Mouse (Mus musculus): ENCODE measurements around the gene Eif4a2.

Eif4a2 gene

DNA sequence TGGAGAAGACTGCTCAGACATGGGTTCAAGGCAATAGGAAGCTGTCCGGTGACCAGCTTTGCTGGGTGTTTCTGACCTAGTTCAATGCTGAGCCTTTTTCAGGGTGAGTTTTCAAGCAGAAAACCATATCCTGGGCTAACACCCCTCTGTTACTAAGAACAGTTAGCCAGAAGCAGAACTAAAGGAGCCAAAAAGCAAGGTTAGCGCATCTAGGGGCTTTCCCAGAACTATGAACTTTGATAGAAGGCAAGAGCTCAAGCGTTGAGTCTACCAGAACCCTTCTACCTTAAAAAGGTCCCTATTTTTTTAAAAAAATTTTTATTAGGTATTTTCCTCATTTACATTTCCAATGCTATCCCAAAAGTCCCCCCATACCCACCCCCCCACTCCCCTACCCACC is 33.7 kb downstream of the Eif4a2 start:
- DNase-seq (ENCODE audit: low spot score in 2 of 2): no peak

DNA sequence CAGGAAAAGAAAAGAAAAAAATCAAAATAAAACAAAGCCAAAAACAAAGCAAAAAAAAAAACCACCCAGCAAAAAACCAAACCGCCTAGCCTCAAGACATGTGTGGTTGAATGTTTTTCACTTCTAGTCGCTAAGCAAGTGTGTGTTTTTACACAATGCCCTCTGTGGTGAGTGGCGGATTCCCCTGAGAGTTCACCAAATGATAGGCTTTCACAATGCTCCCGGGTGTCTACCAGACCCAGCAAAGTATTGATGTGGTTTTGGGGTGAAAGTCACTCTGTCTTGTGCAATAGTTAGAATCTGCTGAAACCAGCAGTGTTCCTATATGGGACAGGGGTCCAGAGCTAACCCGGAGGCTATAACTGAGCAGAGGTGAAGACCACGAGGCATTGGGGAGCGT is 37.1 kb downstream of the Eif4a2 start:
- DNase-seq (ENCODE audit: low spot score in 2 of 2): no peak

DNA sequence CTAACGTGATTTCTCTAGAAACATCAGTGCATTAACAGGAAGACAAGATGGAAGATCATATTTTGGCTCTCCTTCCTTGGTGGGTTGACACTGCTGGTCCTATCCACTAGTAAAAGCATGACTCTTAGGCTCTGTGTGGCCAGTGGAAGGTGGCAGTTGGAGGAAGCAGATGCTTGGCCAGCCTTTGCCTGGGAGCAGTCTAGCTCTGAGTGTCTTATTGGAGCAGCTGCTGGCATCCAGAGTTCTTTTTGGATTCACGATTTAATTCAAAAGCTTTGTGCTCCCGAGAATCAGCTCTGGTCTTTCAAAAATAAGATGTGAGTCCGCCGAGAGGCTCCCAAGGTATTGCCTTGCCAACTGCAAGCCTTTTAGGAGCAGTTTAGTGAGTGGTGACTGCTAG is 38.0 kb downstream of the Eif4a2 start:
- no peak for DNase-seq (ENCODE audit: low spot score in 2 of 2)

DNA sequence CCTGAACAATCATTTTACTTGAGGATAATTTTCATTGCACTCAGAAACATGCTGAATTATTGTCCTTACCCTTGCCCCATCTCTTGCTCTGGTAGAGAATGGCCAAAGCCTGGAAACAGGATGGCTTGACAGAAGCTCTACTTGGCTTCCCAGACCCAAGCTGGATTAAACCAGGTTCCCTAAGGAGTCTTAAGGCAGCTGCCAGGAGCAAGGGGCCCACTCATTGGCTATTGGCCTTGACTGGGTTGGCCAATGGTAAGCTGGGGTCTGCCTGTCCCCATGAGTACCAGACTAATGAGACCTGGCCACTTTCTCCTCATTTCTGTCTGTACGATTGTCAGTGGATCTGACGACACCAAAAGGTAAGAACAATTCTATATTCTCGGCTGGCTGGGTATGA is 39.0 kb downstream of the Eif4a2 start, which contains the start of gene Adipoq:
Adipoq (plus strand) TSS at position 257 of the 400 bp plus-strand sequence.
- DNase-seq (ENCODE audit: low spot score in 2 of 2): no peak

DNA sequence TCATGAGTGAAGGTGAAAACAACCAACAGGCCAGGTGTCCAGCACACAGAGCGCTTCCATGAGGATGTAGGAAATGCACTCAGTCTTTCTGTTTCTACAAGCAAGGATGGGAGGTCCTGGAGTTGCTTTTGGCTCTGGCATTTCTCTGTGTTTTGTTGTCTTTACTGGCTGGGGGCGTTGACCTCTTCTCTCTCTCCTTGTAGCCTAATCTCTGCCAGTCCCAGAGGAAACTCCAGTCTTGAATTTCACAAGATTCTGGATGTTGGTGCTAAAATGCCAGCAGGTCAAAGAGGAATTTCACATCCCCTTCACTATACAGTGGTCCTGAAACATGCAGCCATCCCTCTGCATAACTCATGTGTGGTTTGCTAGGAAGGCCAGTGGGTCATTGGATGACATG is 41.7 kb downstream of the Eif4a2 start:
- no peak for DNase-seq (ENCODE audit: low spot score in 2 of 2)

DNA sequence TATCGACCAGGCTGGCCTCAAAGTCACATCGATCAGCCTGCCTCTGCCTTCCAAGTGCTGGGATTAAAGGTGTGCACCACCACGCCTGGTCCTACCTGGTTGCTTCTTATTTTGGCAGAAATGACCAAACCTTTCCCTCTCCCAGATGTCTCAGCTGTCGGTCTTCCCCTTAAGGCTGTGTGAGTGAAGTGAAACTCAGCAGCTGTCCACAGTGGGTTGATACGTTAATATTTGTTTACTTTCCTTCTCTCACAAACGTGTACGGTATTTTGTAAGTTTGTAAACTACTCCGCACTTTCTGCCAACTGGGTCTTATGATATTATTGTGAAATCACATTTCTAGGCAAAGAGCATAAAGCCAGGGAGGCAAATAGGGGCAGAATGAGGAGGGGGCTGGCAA is 42.2 kb downstream of the Eif4a2 start:
- no peak for DNase-seq (ENCODE audit: low spot score in 2 of 2)

DNA sequence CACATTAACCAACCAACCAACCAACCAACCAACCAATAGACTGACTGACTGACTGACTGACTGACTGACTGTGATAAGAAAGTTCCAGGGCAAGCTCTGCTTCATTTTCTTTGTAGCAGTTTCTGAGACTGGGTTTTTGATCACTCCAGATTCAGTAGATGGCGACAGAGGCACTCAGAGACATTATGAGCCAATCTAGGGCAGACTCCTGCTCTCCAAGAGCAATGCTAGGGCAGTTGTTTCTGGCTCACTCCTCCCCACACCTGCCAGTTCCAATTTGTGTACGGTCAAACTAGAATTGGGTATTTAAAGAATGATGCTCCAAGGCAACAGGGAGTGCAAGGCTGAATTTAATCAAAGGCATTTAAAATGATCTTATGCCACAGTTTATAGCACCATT is 44.2 kb downstream of the Eif4a2 start:
- DNase-seq (ENCODE audit: low spot score in 2 of 2): peak; percentile 26 to 46

DNA sequence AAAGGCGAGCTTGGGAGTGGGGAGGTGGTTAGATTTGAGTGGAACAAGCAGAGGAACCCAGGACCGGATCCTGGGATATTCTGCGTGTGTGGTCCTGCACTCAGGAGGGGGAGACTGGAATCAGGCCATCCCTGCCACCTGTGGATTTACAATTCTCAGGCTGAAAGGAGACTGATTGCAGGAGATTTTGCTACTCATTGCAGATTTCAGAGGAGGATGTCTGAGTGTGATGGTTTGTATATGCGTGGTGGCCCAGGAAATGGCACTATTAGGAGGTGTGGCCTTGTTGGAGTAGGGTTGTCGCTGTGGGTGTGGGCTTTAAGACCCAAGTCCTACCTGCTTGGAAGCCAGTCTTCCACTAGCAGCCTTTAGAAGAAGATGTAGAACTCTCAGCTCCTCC is 47.0 kb downstream of the Eif4a2 start:
- DNase-seq (ENCODE audit: low spot score in 2 of 2): no peak

DNA sequence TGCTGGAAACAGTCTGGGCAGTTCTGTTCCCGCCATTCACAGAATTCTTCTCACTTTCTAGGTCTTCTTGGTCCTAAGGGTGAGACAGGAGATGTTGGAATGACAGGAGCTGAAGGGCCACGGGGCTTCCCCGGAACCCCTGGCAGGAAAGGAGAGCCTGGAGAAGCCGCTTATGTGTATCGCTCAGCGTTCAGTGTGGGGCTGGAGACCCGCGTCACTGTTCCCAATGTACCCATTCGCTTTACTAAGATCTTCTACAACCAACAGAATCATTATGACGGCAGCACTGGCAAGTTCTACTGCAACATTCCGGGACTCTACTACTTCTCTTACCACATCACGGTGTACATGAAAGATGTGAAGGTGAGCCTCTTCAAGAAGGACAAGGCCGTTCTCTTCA is 49.8 kb downstream of the Eif4a2 start:
- DNase-seq (ENCODE audit: low spot score in 2 of 2): no peak

DNA sequence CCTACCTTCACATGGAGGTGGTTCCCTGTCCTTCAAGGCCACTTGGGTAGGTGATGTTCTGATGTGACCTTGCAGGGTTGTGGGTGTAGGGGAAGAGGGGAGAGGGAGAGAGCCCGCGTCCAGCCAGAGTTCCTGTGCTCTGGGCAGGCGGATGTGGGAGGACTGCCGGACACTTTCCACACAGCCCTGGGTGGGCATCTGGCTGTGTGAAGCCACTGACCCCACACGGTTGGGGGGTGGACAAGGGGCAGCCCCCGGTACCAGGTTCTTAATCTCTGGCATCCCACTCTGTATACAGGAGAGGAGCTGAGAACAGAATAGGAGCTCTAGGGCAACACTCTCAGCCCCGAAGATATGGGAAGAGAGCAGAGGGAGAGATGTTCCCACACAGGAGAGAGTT is 51.0 kb downstream of the Eif4a2 start:
- DNase-seq (ENCODE audit: low spot score in 2 of 2): no peak

DNA sequence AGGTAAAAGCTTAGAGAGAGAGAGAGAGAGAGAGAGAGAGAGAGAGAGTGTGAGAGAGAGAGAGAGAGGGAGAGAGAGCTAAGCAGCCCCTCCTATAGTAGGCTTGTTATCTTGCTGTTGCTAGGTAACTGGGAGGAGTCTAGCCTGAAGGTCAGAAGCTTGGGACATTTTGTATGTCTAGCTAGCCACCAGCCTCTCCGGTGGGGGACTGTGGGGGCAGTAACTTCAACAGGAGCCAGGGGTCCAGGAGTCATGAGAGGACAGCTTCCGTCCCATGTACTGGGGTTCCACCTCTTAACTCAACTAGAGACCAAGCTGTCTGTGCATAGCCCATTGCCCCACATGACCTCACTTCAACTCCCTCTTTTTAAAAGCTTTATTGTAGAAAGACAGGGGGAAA is 51.7 kb downstream of the Eif4a2 start:
- no peak for DNase-seq (ENCODE audit: low spot score in 2 of 2)

DNA sequence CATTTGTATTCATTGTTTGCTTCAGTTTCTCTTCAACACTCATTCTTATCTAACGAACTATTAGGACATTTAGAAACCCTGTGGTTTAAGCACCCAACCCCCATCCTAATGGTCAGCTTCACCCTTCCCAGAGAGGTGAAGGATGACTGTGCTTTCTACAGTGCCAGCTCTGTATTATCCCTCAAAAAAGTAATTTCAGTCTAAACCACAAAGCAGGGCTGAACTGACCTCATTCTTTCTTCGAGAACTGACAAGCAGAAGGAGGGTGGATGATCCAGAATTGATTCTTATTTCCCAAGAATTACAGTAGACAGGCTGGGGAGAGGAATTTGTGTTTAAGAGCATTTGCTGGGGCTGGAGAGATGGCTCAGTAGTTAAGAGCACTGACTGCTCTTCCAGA is 52.5 kb downstream of the Eif4a2 start:
- DNase-seq (ENCODE audit: low spot score in 2 of 2): no peak

DNA sequence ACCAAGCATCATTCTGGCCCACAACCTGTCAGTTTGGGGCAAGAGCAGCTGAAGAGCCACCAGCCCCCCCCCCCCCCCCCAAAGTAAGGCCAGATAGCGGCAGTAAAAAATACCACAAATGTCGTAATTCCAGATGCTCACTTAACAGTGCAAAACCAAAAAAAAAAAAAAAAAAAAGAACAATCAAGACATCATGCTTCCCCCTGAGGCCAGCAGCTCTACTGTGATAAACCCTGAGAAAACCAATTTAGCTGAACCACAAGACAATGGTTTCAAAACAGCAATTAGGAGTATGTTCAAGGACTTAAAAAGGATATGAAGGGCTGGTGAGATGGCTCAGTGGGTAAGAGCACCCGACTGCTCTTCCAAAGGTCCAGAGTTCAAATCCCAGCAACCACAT is 54.9 kb downstream of the Eif4a2 start:
- DNase-seq (ENCODE audit: low spot score in 2 of 2): no peak

Data from heart, adult 9 months (tissue).